Mouse (Mus musculus) gastrocnemius, postnatal 4 days (tissue): ENCODE data around the gene Dis3l2. TPM values are rescaled to one million over a fixed set of nuclear protein-coding genes. Genes with fewer than 3 reads are reported as not detected.

ENCODE experiments used
- DNase-seq, 2 experiments: peaks; one replicate each; pipeline ENCODE4 v3.0.0; 2021 to 2022; ENCODE audit warnings: low spot score in 2 of 2, mixed read lengths in 2 of 2
- total RNA-seq, 2 experiments: library from RNA; stranded (reverse); gene quantifications; 2 replicates each; pipeline ENCODE4 v1.2.3; 2021

Dis3l2 gene
- total RNA-seq, 2 experiments from 2014 or later: 21.0 to 22.4 TPM

DNA sequence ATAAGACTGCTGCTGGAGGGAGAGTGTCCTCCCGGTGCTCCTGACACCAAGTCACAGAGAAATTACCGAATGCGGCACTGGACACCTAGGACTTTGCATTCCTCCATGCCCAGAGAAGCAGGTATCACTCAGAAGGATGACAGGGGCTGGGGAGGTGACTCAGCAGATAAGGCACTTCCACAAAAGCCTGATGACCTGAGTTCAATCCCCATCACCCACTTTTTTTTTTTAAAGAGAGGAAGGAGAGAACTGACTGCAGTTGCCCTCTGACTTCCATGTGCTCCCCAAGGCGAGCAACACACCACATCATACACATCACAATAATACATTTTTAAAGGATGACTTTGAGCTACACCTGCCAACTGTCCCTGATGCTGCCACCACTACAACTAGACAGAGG lies 353.5 kb downstream of the Dis3l2 start:
- no peak for DNase-seq

DNA sequence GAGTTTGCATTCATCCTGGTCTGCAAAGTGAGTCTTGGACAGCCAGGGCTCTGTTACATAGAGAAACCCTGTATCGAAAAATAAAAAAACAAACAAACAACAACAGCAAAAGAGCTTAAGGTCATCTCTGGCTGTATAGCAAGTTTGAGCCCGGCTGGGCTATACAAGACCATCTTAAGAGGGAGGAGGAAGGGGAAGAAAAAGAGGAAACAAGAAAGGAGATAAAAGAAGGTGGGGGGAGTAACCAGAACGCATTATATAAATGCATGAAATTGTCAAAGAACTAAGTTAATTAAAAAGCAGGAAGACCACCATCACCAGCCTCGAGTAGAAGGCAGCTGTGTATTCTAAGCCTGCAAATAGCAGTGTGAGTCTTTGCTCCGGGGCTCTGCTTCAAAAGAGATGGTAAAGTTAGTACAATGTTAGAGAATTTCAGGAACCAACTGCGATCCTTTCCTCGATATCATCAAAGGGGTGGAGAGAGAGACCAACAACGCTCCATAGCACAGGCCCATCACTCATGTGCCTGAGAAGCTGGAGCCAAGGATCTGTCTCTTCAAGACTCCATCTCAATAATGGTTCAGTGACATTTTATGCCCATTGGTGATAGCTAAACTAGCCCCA lies 355.5 kb downstream of the Dis3l2 start:
- DNase-seq: no peak

DNA sequence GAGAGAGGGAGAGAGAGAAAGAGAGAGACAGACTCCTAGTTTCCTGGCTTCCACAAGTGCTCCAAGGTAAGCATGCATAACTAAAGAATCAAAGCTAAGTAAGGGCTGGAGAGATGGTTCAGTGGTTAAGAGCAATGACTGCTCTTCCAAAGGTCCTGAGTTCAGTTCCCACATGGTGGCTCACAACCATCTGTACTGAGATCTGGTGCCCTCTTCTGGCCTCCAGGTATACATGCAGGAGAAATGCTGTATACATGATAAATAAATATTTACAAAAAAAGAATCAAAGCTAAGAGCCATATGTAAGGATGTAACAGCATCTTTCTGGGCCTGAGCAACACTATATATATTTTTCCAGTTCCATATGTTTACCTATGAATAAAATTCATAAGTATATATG lies 357.3 kb downstream of the Dis3l2 start:
- DNase-seq: no peak

DNA sequence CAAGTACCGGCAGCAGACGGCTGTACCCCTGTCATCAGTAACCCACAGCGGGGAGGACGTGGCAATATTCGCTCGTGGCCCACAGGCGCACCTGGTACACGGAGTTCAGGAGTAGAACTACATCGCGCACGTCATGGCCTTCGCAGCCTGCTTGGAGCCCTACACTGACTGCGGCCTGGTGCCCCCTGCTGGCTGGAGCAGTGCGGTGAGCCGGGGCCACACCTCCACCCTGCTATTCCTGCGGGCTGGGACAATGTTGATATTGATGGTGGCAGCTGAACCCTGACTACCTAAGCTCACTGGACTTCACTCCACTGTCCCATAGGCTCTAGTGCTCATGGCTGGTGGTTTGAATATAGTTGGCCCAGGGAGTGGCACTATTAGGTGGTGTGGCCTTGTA lies 367.1 kb downstream of the Dis3l2 start:
- no peak for DNase-seq

DNA sequence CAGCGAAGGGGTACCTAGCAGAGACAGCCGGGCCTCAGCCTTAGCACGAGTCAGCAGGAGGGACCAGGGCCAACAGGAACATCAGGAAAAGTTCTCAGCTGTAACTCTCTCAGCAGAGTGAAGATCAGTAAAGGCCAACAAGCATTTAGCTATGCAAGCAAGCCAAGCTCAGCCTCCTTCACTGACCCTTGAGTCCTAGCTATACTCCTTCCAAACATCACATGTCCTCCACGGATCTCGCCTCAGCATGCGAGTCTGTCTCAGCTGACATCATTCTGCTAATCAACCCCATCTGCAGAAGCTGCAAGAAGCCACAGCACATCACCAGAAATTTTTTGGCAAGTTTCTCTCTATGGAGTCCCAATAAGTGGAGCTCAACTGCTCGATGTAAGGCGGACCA lies 370.2 kb downstream of the Dis3l2 start:
- no peak for DNase-seq

DNA sequence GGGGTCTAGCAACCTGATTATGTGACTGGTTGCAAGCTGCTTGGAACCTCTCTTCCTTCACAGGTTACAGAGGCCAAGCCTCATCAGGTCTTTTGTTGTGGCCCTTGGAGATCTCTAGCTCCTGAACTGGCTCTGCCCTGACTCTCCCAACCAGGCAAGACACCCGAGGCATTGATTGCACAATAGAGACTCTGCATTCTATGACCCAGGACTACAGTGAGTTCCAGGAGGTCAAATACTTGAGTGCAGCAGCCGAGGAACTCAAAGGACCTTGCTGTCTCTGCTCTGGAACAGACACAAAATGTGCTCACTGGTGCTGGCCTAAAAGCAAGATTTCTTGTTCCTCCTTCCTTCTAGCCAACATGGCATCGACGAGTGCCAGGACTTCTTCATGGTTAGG lies 382.6 kb downstream of the Dis3l2 start:
- no peak for DNase-seq

DNA sequence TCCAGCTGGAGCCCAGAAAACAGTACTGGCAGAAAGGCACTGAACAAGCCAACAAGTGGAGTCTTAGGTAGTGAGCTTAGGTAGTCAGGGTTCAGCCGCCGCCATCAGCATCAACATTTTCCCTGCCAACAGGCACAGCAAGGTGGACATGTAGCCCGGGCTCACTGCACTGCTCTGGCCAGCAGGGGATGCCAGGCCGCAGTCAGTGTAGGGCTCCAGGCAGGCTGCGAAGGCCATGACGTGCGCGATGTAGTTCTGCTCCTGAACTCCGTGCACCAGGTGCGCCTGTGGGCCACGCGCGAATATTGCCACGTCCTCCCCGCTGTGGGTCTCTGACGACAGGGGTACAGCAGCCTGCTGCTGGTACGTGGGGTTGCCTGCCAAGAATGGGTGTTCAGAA lies 383.4 kb downstream of the Dis3l2 start:
- no peak for DNase-seq

DNA sequence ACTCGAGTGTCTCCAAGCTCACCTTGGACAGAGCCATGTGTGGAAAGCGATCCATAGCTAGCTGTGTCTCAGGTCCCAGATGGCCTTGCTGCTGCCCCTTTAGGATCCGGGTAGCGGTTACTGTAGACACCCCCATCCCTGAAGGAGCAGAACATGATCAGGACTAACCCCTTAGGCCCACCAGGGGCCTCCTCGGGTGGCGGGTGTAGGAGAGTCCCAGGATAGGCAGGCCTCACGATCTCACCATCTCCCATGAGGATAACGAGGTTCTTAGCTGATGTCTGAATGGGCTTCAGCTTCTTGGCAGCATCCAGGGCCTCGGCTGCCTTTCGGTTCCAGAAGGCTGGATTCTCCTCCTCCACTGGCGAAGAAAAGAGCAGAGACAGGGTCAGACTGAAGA lies 385.6 kb downstream of the Dis3l2 start:
- DNase-seq: no peak

DNA sequence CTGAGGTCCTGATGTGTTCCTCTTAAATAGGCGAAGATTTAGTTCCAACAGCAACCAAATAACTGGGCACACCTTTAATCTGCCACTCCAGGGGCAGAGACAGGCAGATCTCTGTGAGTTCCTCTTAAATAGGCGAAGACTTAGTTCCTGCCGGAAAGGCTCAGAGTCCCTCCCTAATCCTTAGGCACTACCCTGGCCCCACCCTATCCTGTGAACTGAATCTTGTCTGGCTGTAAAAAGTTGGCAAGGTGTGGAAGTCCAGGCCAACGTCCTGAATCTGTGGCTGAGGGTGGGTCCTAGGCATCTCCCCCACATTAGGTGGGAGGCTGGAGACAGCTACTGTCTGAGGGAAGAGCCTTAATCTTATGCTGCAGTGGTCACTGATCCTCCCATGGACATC lies 386.2 kb downstream of the Dis3l2 start, which contains the start of gene Alppl2:
TSS of gene Alppl2 (minus strand) at position 101 of the 400 bp plus-strand sequence.
- DNase-seq: no peak

DNA sequence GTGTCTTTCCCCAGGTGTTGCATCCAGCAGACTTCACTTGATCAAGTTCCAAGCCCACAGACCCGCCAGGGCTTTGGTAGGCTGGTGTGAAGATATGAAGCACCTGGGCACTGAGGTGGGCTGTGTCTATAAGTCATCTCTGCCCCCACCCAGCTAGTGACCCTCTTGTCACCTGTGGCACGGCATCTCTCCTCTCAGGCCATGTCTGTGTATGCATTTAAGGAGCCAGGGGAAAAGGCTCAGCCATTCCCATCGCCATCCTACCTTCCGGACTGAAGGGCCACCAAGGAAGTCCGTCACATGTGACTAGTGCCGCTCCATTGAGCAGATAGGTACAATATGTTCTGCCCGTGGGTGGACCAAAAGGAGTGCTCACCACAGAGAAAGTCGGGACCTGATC lies 392.0 kb downstream of the Dis3l2 start:
- DNase-seq: no peak

DNA sequence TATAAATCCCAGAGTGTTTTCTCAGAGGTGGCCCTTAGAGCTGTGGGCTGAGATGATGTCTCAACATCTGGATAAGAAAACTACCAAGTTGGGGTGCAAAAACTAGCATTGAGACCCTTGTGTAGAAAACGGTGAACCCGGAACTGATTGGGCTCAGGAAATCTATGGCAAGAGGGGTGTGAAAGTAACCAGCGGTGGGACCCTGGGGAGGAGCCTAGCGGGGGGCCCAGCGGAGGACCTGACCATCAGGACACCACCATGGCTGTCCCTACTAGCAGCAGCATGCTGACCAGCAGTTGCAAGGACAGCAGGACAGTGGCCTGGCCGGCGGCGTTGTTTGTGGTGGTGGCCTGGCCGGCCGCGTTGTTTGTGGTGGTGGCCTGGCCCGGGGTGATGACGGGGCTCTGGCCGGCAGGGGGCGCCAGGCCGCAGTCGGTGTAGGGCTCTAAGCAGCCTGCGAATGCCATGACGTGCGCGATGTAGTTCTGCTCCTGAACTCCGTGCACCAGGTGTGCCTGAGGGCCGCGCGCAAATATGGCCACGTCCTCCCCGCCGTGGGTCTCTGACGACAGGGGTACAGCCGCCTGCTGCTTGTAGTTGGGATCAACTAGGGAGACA lies 394.9 kb downstream of the Dis3l2 start:
- DNase-seq: peak; percentile 67 to 72

Other genes starting within 250 kb of the Dis3l2 start
- 100 to 1,000 TPM; 655 to 661 TPM for gene Ptma, start 177.1 kb upstream of the Dis3l2 start, total RNA-seq
- 10 to 100 TPM; 52.1 to 53.6 TPM for gene Pde6d, start 121.2 kb upstream of the Dis3l2 start, total RNA-seq
- 10 to 100 TPM; 15.7 to 16.8 TPM for gene Cops7b, start 120.9 kb upstream of the Dis3l2 start, total RNA-seq
- 1 to 10 TPM; 3.9 to 6.8 TPM for gene Nppc, start 33.2 kb upstream of the Dis3l2 start, total RNA-seq